In the genomic region with DNA sequence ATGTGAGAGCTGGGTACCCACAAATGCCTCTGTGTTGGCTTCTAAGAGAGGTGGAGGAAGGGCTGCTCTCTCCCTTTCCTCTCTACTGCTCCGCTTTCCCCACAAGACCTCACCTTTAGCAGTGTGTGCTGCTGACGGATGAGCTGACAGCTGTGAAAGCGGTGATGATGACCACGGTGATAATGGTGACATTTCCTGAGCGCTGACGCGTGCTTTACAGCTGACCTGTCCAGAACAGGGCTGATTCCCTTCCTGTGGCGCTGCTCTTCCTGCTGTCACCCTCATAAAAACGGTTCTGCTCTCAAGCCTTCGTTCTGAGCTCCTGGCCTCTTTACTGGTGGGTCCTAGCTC, we compare ENCODE assay signal across 13 mouse cellular contexts.
DNase-seq lines count a peak whose midpoint lies in the region; ATAC-seq lines count a peak whose summit lies in the region.
"Had no signal": no experiment of that assay in that cellular context is flagged by ENCODE, and none has a peak within 500 bp of the region (broad histone marks: within the 10 kb centered on the region; RNA-seq: fewer than 3 reads in every experiment).

No protein-coding gene starts in this region.

- intact Hi-C loops in heart, postnatal 14 days (cut with DNase I): no loop called here

- WGBS in heart, embryonic 15.5 days: 11% methylated on average over 10 of the region's 10 CpGs
- 50% methylated on average over 10 of the region's 10 CpGs for WGBS in neural tube, embryonic 13.5 days
- WGBS in hindbrain, embryonic 14.5 days: 62% methylated on average over 10 of the region's 10 CpGs

- H3K9me3 ChIP-seq in heart, embryonic 15.5 days (replicated peaks): no peaks in the 10 kb centered on the region
- no peaks in the 10 kb centered on the region for H3K9me3 ChIP-seq in neural tube, embryonic 13.5 days
- H3K9me3 ChIP-seq in hindbrain, embryonic 14.5 days (ENCODE audit: control insufficient read depth, low read length): no peaks in the 10 kb centered on the region

- no peak for DNase-seq in heart, postnatal 14 days
- DNase-seq in neural tube, embryonic 10.5 days (ENCODE audit: extremely low spot score, low spot score): no peak
- DNase-seq in hindbrain, embryonic 14.5 days (ENCODE audit: low spot score): no peak
- peak; percentile 36 to 60 for DNase-seq in natural killer cell, adult 2 months (ENCODE audit: low spot score in 2 of 2)
- DNase-seq in adrenal gland, adult 2 months: no peak
- DNase-seq in layer of hippocampus, postnatal 36 days: no peak
- DNase-seq: cerebellum, adult 9-10 months; embryo, embryonic 11 days; liver, postnatal 0 days; thymus, postnatal 4 days had no signal

- no peak overlapping the region for H3K4me2 ChIP-seq in heart, embryonic 15.5 days
- H3K4me2 ChIP-seq in neural tube, embryonic 13.5 days: no peak overlapping the region
- no peak overlapping the region for H3K4me2 ChIP-seq in hindbrain, embryonic 14.5 days (replicated peaks)

- no peaks in the 10 kb centered on the region for H3K27me3 ChIP-seq in heart, embryonic 15.5 days
- no peaks in the 10 kb centered on the region; the same call in 1 of the 2 replicates for H3K27me3 ChIP-seq in neural tube, embryonic 13.5 days
- no peaks in the 10 kb centered on the region for H3K27me3 ChIP-seq in hindbrain, embryonic 14.5 days (ENCODE audit: control insufficient read depth, insufficient read depth, low read length)

- H3K4me3 ChIP-seq in heart, embryonic 15.5 days: no peak overlapping the region
- H3K4me3 ChIP-seq in neural tube, embryonic 13.5 days: no peak overlapping the region
- no peak overlapping the region for H3K4me3 ChIP-seq in hindbrain, embryonic 14.5 days (replicated peaks; ENCODE audit: low read length)
- H3K4me3 ChIP-seq: erythroblast, embryonic 14.5 days had no signal

- H3K9ac ChIP-seq in heart, embryonic 15.5 days: no peak overlapping the region
- no peak overlapping the region for H3K9ac ChIP-seq in neural tube, embryonic 13.5 days
- H3K9ac ChIP-seq in hindbrain, embryonic 14.5 days: no peak overlapping the region
- H3K9ac ChIP-seq: liver, postnatal 0 days had no signal

- no peaks in the 10 kb centered on the region for H3K36me3 ChIP-seq in heart, embryonic 15.5 days
- H3K36me3 ChIP-seq in neural tube, embryonic 13.5 days: no peaks in the 10 kb centered on the region
- no peaks in the 10 kb centered on the region for H3K36me3 ChIP-seq in hindbrain, embryonic 14.5 days (replicated peaks; ENCODE audit: control insufficient read depth, insufficient read depth)

- peaks cover 23% of the 10 kb centered on the region for H3K4me1 ChIP-seq in heart, embryonic 15.5 days (replicated peaks)
- peaks cover 17% of the 10 kb centered on the region for H3K4me1 ChIP-seq in neural tube, embryonic 13.5 days (replicated peaks)
- peaks cover 13% of the 10 kb centered on the region for H3K4me1 ChIP-seq in hindbrain, embryonic 14.5 days (replicated peaks; ENCODE audit: control insufficient read depth, insufficient read depth, low read length)

- ATAC-seq in heart, embryonic 15.5 days (replicated peaks; ENCODE audit: insufficient number of reproducible peaks, insufficient read depth, low FRiP score, low read depth): peak; percentile 44; the same call in 1 of the 2 replicates
- ATAC-seq in neural tube, embryonic 13.5 days (ENCODE audit: low read depth): 0 out of 2 replicates have a peak, but pooled peaks have one; percentile 14
- ATAC-seq in hindbrain, embryonic 14.5 days (ENCODE audit: low FRiP score): no peak
- ATAC-seq: liver, postnatal 0 days had no signal

- 0 out of 2 replicates have a peak overlapping the region, but pooled peaks have one; percentile 11 for H3K27ac ChIP-seq in heart, embryonic 15.5 days
- H3K27ac ChIP-seq in neural tube, embryonic 13.5 days (replicated peaks): no peak overlapping the region
- H3K27ac ChIP-seq in hindbrain, embryonic 14.5 days: peak overlapping the region; percentile 10; the same call in 1 of the 2 replicates

Comparison
In these comparisons a context has a peak if more than half of its experiments do, and no peak if none do; other contexts are left out.
1. DNase-seq: peak in natural killer cell, adult 2 months (2 of 2); none in heart, postnatal 14 days (0 of 2), neural tube, embryonic 10.5 days (single experiment), hindbrain, embryonic 14.5 days (single experiment), adrenal gland, adult 2 months (single experiment) and layer of hippocampus, postnatal 36 days (0 of 2).